Mouse (Mus musculus) left cerebral cortex, postnatal 4 days (tissue): ENCODE data around the gene Clic1. TPM values are rescaled to one million over a fixed set of nuclear protein-coding genes. Genes with fewer than 3 reads are reported as not detected.

Experiments used
- DNase-seq: peaks from one replicate; pipeline ENCODE4 v3.0.0-alpha.2; 2022
- intact Hi-C: fragments of 180-260 bp; cut with DNase I; formaldehyde crosslinking; loops from one replicate; pipeline ENCODE4 v1.15.1; 2025
- total RNA-seq, 2 experiments: library from RNA; stranded (reverse); gene quantifications; 2 replicates each; pipeline ENCODE4 v1.2.3; 2021

Clic1 gene
- total RNA-seq, 2 experiments from 2014 or later: 20.2 to 20.3 TPM

- intact Hi-C loops: no loop called here
Observed at GRCm38 (mm10) chr17:35085208-35085865, 35.6 kb downstream of the Clic1 start, which contains the start of gene Ly6g6f. TSS of gene Ly6g6f (minus strand) at chr17:35085610.

GRCm38 (mm10) chr17:35088151-35088550, 38.4 kb downstream of the Clic1 start:
- no peak for DNase-seq
- intact Hi-C loops: no loop called here

More at GRCm38 (mm10) chr17:35085208-35085865, 35.6 kb downstream of the Clic1 start, which contains the start of gene Ly6g6f:
- DNase-seq: no peak

DNA sequence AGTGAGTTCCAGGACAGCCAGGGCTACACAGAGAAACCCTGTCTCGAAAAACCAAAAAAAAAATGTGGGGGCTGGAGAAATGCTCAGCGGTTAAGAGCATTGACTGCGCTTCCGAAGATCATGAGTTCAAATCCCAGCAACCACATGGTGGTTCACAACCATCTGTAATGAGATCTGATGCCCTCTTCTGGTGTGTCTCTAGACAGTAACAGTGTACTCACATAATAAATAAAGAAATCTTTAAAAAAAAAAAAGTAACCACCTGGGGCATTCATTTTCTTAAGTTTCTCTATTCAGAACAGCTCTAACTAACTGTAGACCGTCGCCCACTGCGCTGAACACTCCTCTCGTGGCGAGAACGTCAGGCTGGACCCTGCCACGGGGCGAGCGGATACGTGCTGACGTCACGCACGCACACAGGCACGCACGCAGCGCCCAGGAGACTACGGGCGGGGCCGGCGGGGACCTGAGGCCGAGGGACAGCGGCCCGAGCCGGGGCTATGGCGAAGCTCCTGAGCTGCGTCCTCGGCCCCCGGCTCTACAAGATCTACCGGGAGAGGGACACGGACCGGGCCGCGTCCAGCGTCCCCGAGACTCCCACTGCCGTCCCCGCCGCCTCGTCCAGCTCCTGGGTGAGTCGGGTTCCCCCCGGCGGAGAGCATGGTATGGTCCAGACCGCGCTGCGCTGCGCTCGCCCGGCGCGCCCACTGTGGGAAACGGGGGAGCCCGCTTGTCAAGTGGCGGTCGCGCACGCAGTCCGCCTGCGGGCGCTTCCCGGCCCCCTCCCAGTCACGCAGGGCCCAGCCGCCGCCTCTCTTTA, 39.3 kb downstream of the Clic1 start, which contains the start of gene Abhd16a:
TSS of gene Abhd16a (plus strand) at position 439 of the 820 bp plus-strand sequence.
- intact Hi-C loops: no loop called here

DNA sequence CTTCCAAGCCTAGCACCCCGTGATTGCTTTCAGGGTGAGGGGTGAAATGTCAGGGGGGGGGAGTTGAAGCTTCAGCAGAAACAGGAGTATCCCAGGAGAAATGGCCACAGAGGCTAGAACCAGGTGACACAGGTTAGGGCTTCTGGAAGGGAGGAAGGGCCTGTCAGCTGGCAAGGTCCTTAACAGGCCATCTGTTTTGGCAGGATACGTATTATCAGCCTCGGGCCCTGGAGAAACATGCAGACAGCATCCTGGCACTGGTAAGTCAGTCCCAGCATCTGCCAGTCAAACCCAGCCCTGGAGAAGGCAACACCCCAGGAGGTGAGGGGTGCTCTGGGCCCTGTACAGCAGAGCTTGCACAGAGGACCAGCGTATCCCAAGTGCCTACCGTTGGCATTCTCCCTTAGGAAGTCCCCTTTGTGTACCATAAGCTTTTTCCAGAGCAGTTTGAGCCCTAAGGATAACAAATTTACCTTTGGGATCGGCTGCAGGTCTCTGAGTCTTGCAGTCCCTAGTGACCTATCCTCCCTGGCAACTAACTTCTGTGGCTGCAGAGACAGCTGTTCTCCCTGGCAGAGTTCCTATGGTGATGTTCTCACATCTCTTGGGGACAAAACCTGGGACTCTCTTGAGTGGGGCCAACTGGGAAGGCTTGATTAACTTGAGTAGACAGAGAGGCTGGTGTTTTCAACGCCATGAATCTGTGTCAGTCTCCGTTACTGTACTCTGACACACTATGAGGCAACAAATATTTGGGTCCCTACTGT, 40.6 kb downstream of the Clic1 start:
- DNase-seq: peak; percentile 78
- intact Hi-C loops: no loop called here

More for the DNA sequence above, 39.3 kb downstream of the Clic1 start, which contains the start of gene Abhd16a:
- DNase-seq: peak; percentile 96

DNA sequence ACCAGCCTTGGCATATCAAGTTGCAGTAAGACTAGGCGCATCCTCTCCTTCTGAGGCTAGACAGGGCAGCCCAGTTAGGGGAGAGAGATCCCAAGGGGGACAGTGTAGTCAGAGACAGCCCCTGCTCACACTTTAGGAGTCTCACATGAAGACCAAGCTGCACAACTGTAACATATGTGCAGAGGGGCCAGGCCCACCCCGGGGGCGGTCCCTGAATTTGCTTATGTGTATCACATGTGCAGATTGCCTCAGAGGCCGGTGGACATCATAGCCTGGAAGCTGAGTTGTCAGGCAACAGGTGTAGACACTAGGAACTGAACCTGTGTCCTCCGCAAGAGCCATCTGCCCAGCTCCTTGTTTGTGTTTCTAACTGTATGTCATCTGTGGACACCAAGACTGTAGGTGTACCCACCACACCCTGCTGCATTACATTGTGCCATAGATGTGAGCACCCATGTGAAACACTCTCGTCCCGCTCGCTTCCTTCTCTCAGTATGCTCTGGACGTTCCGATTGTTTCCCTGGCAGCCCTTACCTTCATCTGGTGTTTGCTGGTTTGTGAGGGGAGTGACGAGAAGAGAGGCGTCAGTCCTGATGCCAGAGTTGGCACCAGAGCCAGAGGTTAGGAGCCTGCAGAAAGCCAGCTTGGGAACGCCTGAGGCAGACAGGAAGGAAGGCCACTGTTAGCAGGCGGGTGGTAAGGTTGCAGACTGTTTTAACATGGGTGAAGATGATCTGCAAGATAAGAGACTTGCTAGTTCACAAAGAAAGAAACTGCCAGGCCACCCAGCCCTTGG, 42.8 kb downstream of the Clic1 start:
- no peak for DNase-seq
- intact Hi-C loops: no loop called here

DNA sequence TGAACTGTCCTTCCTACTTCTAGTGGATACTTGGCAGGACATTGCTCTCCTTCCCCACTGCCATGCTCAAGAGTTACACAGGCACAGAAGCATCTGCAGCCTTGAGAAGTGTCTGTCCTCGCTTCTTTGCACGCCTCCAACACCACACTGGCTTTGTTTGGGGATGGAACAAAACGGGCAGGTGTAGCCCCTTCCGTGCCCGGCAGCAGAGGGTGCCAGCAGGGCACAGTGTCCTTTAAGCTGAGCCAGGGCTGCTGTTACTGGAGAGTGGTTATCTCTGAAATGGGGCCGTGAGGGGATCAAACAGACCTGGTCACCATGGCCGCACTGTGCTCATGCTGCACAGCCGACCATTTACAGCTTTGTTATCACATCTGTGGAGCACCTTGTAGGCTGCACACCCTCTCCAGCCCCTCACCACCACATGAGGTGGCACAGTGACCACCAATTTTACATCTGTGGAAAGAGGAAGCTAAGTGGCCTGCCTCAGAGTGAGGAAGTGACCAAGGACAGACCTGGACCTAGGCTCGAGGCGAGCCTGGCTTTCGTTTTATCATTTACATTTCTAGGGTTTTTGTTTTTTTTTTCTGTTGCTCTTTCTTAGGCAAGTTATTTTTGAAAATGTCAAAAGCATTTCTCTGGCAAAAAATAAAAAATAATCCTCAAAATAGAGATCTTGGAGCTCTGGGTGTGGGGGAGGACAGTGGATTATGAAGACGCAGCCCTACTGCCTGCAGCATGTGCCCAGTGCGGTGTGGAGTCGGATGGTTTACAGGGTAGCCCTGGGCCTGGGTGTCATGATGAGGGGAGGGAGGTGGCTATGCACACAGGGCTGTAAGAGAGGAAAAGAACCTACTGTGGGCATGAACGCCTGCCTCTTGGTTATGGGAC, 45.0 kb downstream of the Clic1 start:
- DNase-seq: no peak
- intact Hi-C loops: no loop called here

DNA sequence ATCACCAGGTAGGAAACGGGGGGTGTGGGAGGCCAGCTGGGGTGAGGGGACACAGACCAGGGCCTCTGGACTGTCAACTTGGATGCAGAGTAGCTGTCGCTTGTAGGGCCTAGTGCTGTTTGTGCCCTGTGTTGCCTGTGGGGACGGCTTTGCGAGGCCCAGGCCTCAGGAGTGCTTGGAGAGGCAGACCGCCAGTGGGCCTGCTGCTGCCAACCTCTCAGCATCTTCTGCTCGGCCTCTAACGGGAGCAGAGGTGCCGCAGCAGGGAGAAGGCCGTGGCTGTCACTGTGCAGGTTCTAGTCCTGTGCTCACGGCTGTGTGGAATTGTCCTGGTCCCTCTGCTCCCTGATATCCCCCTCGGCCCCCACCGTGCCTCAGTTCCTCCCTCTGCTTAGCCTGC, 46.8 kb downstream of the Clic1 start:
- no peak for DNase-seq
- intact Hi-C loops: no loop called here

GRCm38 (mm10) chr17:35097164-35097655, 47.4 kb downstream of the Clic1 start:
- intact Hi-C loops: no loop called here
- DNase-seq: peak; percentile 61

- DNase-seq: no peak
- intact Hi-C loops: no loop called here
Observed at GRCm38 (mm10) chr17:35100196-35100765, 50.5 kb downstream of the Clic1 start.

GRCm38 (mm10) chr17:35101161-35101560, 51.4 kb downstream of the Clic1 start:
- no peak for DNase-seq
- intact Hi-C loops: no loop called here

DNA sequence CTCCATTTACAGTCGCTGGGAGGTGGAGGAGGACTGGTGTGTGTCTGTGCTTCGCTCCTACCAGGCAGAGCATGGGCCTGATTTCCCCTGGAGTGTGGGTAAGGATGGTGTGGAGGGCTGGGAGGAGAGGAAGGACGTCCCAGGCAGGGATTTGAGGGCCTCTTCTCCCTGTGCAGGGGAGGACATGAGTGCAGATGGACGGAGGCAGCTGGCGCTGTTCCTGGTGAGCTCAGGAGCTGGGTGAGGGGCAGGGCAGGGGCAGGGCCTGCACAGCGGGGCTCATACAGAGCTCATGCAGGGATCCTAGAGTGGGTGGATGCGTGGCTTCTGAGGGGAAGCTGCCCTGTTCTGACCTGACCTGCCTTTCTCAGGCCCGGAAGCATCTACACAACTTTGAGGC, 52.5 kb downstream of the Clic1 start:
- intact Hi-C loops: no loop called here
- DNase-seq: no peak

GRCm38 (mm10) chr17:35103221-35103690, 53.5 kb downstream of the Clic1 start:
- intact Hi-C loops: no loop called here
- no peak for DNase-seq

- DNase-seq: no peak
- intact Hi-C loops: no loop called here
Observed at GRCm38 (mm10) chr17:35104079-35104478, 54.3 kb downstream of the Clic1 start.

DNA sequence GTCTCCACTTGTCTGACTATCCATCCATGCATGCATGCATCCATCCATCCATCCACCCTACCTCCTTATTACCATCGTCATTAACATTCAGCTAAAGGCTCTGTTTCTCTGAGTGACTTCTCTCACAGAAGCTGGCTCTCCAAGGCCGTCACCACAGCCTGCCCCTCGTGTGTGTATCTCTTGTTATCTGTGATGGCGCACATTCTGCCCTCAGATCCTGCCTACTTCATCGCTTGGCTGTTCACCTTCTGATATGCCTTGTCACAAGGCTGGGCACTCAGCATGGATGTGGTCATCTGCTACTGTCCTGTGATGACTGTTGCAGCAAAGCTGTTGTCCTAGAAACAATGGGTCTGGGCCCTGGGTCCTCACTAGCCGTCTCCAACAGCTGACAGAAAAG, 55.0 kb downstream of the Clic1 start:
- no peak for DNase-seq
- intact Hi-C loops: no loop called here

- intact Hi-C loops: no loop called here
- peak; percentile 71 for DNase-seq
Observed at GRCm38 (mm10) chr17:35105740-35106389, 56.1 kb downstream of the Clic1 start.

- DNase-seq: no peak
- intact Hi-C loops: no loop called here
Observed at GRCm38 (mm10) chr17:35106522-35106921, 56.8 kb downstream of the Clic1 start.

GRCm38 (mm10) chr17:35108097-35108496, 58.3 kb downstream of the Clic1 start, which contains the start of gene Ly6g5c:
TSS of gene Ly6g5c (plus strand) at chr17:35108279.
- intact Hi-C loops: no loop called here
- peak; percentile 70 for DNase-seq
